Mouse (Mus musculus) lung, embryonic 14.5 days (tissue): ENCODE data around the gene Rnaseh2a. TPM values are rescaled to one million over a fixed set of nuclear protein-coding genes. Genes with fewer than 3 reads are reported as not detected.
"Not testable (repeated sequence)": the region's sequence is repeated elsewhere in the genome, so short reads cannot be mapped to it uniquely, and the experiment has no call there.

ENCODE experiments used
- ATAC-seq: fragments of 200-750 bp; cut with Nextera tagmentation; 2 replicates; pipeline ENCODE4 v1.8.0; 2017; ENCODE audit warnings: mild to moderate bottlenecking, moderate TSS enrichment, moderate library complexity; ENCODE audit not compliant: insufficient read depth
- DNase-seq: peaks from one replicate; pipeline ENCODE4 v3.0.0-alpha.2; 2015
- H3K27ac ChIP-seq: fragments of 300-500 bp; sonication (generic); 2 replicates; pipeline ENCODE4 v1.5.1; 2014; ENCODE audit warnings: low read depth, mild to moderate bottlenecking, moderate library complexity
- H3K27me3 ChIP-seq: fragments of 300-500 bp; sonication (generic); 2 replicates; pipeline ENCODE4 v1.6.1; 2014; ENCODE audit warnings: low read length, control low read depth; ENCODE audit not compliant: insufficient read depth
- H3K36me3 ChIP-seq: fragments of 300-500 bp; sonication (generic); 2 replicates; pipeline ENCODE4 v1.6.1; 2014; ENCODE audit warnings: control low read depth; ENCODE audit not compliant: insufficient read depth
- H3K4me1 ChIP-seq: fragments of 300-500 bp; sonication (generic); 2 replicates; pipeline ENCODE4 v1.6.1; 2014; ENCODE audit warnings: antibody characterized with exemption, control low read depth; ENCODE audit not compliant: insufficient read depth
- H3K4me2 ChIP-seq: fragments of 300-500 bp; sonication (generic); 2 replicates; pipeline ENCODE4 v1.6.1; 2014; ENCODE audit warnings: mild to moderate bottlenecking
- H3K4me3 ChIP-seq: fragments of 300-500 bp; sonication (generic); 2 replicates; pipeline ENCODE4 v1.5.1; 2014; ENCODE audit warnings: low read depth, low read length
- H3K9ac ChIP-seq: fragments of 300-500 bp; sonication (generic); 2 replicates; pipeline ENCODE4 v1.6.1; 2014
- H3K9me3 ChIP-seq: fragments of 300-500 bp; sonication (generic); 2 replicates; pipeline ENCODE4 v1.6.1; 2016; ENCODE audit warnings: low read depth, low read length, control low read depth
- CTCF ChIP-seq: IDR thresholded peaks from 2 replicates; pipeline ENCODE4 v1.5.1; 2016; ENCODE audit warnings: antibody characterized with exemption, low read depth
- WGBS: fragments of 180-500 bp; shearing (Covaris S2); extraction: QIAGEN DNeasy Blood & Tissue Kit; methylation state at CpG from one replicate; pipeline ENCODE4 v1.1.7; 2014; 5-methylcytosine and 5-hydroxymethylcytosine counted together
- microRNA-seq: library from miRNA; unstranded; fragments of <30 nt; microRNA quantifications from one replicate; pipeline ENCODE4, GENCODE M21; 2016; ENCODE audit warnings: borderline number of aligned reads
- polyA plus RNA-seq: library from polyadenylated mRNA; unstranded; fragments of >200 nt; fragmentation: Nextera tagmentation; extraction: Ambion mirVana; gene quantifications from 2 replicates; pipeline ENCODE4 v1.2.1, GENCODE M21; 2014

The Rnaseh2a gene
- polyA plus RNA-seq, 1 experiment from 2014 or later = 121 TPM

- DNase-seq (no peak), ATAC-seq (no peak; the same call in 1 of the 2 replicates)
- TF ChIP-seq CTCF = no peak
- 44% methylated on average over 20 of the region's 20 CpGs for WGBS
- Histone ChIP-seq H3K27me3 (peaks cover 37% of the 10 kb centered on the region), H3K27ac (no peak overlapping the region), H3K9me3 (0 out of 2 replicates have a peak, but pooled peaks cover 5% of the 10 kb centered on the region), H3K4me2 (peak overlapping the region; percentile 93), H3K4me3 (peak overlapping the region; percentile 58), H3K4me1 (0 out of 2 replicates have a peak, but pooled peaks cover 6% of the 10 kb centered on the region), H3K9ac (peak overlapping the region; percentile 69), H3K36me3 (no peaks in the 10 kb centered on the region)
Observed at GRCm38 (mm10) chr8:84909162-84909767, 60.3 kb downstream of the Rnaseh2a start.

GRCm38 (mm10) chr8:84908421-84909161 is 61.0 kb downstream of the Rnaseh2a start, which contains the start of gene Dnase2a:
Gene Dnase2a (plus strand): TSS chr8:84908560.
- H3K27me3 ChIP-seq = peaks cover 32% of the 10 kb centered on the region
- H3K9me3 ChIP-seq = no peaks in the 10 kb centered on the region
- H3K36me3 ChIP-seq = no peaks in the 10 kb centered on the region
- TF ChIP-seq CTCF = no peak
- WGBS = under 1% methylated on average over 45 of the region's 45 CpGs
- H3K9ac ChIP-seq = peak within 1 kb of the TSS; percentile 69
- peak within 1 kb of the TSS; percentile 58 for H3K4me3 ChIP-seq
- 0 out of 2 replicates have a peak within 1 kb of the TSS, but pooled peaks have one; percentile 30 for H3K27ac ChIP-seq
- peak; percentile 94 for ATAC-seq
- H3K4me1 ChIP-seq = 0 out of 2 replicates have a peak, but pooled peaks cover 6% of the 10 kb centered on the region
- DNase-seq = peak; percentile 97
- peak within 1 kb of the TSS; percentile 93 for H3K4me2 ChIP-seq

- H3K27ac ChIP-seq = 0 out of 2 replicates have a peak overlapping the region, but pooled peaks have one; percentile 30
- peaks cover 26% of the 10 kb centered on the region for H3K27me3 ChIP-seq
- H3K9me3 ChIP-seq, H3K4me1 ChIP-seq, DNase-seq, H3K36me3 ChIP-seq, ATAC-seq: not testable (repeated sequence)
- peak overlapping the region; percentile 93 for H3K4me2 ChIP-seq
- WGBS = 33% methylated on average over 6 of the region's 7 CpGs
- H3K4me3 ChIP-seq = peak overlapping the region; percentile 58
- H3K9ac ChIP-seq = peak overlapping the region; percentile 34; the same call in 1 of the 2 replicates
Observed at GRCm38 (mm10) chr8:84907979-84908378, 61.6 kb downstream of the Rnaseh2a start.

GRCm38 (mm10) chr8:84907493-84907892 is 62.1 kb downstream of the Rnaseh2a start:
- TF ChIP-seq CTCF = no peak
- H3K9me3 ChIP-seq = no peaks in the 10 kb centered on the region
- H3K36me3 ChIP-seq = no peaks in the 10 kb centered on the region
- H3K9ac ChIP-seq = no peak overlapping the region
- H3K27ac ChIP-seq = no peak overlapping the region
- 73% methylated on average over 8 of the region's 8 CpGs for WGBS
- no peak overlapping the region for H3K4me3 ChIP-seq
- no peak overlapping the region for H3K4me2 ChIP-seq
- H3K4me1 ChIP-seq = 0 out of 2 replicates have a peak, but pooled peaks cover 6% of the 10 kb centered on the region
- H3K27me3 ChIP-seq = peaks cover 21% of the 10 kb centered on the region
- DNase-seq = no peak
- no peak for ATAC-seq

- H3K27me3 ChIP-seq = peaks cover 17% of the 10 kb centered on the region
- no peaks in the 10 kb centered on the region for H3K36me3 ChIP-seq
- WGBS = 90% methylated on average over 9 of the region's 9 CpGs
- ATAC-seq (no peak), DNase-seq (no peak)
- H3K9me3 ChIP-seq = no peaks in the 10 kb centered on the region
- no peak overlapping the region for H3K9ac ChIP-seq
- H3K4me3 ChIP-seq = no peak overlapping the region
- H3K4me2 ChIP-seq = no peak overlapping the region
- H3K27ac ChIP-seq = no peak overlapping the region
- TF ChIP-seq CTCF = no peak
- 0 out of 2 replicates have a peak, but pooled peaks cover 6% of the 10 kb centered on the region for H3K4me1 ChIP-seq
Observed at GRCm38 (mm10) chr8:84907037-84907436, 62.5 kb downstream of the Rnaseh2a start.

Small RNAs within 50 kb of the gene (microRNA-seq; reads per million reads assigned to microRNA genes)
- not detected for gene Gm24197

Other genes with a start within 250 kb of the Rnaseh2a start
- gene G430095P16Rik, start 246.8 kb downstream of the Rnaseh2a start, polyA plus RNA-seq = 2.7 and 2.8 TPM in 2 replicates
- 42.3 and 44.1 TPM in 2 replicates for gene Nfix, start 169.4 kb downstream of the Rnaseh2a start, polyA plus RNA-seq
- gene Dand5, start 146.9 kb downstream of the Rnaseh2a start, polyA plus RNA-seq = 4.5 and 4.6 TPM in 2 replicates
- gene Gadd45gip1, start 138.2 kb downstream of the Rnaseh2a start, polyA plus RNA-seq = 44.2 and 45.0 TPM in 2 replicates
- 118 and 123 TPM in 2 replicates for gene Rad23a, start 129.1 kb downstream of the Rnaseh2a start, polyA plus RNA-seq
- gene Calr, start 122.8 kb downstream of the Rnaseh2a start, polyA plus RNA-seq = 886 and 920 TPM in 2 replicates
- gene Farsa, start 112.8 kb downstream of the Rnaseh2a start, polyA plus RNA-seq = 92.9 and 103 TPM in 2 replicates
- gene Syce2, start 97.7 kb downstream of the Rnaseh2a start, polyA plus RNA-seq = 79.9 and 94.8 TPM in 2 replicates
- 28.1 and 30.4 TPM in 2 replicates for gene Gcdh, start 75.8 kb downstream of the Rnaseh2a start, polyA plus RNA-seq
- gene Klf1, start 67.8 kb downstream of the Rnaseh2a start, polyA plus RNA-seq = 1.8 and 1.9 TPM in 2 replicates
- gene Dnase2a, start 61.2 kb downstream of the Rnaseh2a start, polyA plus RNA-seq = 12.0 and 15.3 TPM in 2 replicates
- gene Mast1, start 32.4 kb downstream of the Rnaseh2a start, polyA plus RNA-seq = 0.30 and 0.39 TPM in 2 replicates
- gene Rtbdn, start 22.8 kb downstream of the Rnaseh2a start, polyA plus RNA-seq = not detected in 2 replicates
- gene Gm49661, start 334 bp downstream of the Rnaseh2a start, polyA plus RNA-seq = not detected in 2 replicates
- gene Prdx2, start 180 bp downstream of the Rnaseh2a start, polyA plus RNA-seq = 819 and 843 TPM in 2 replicates
- gene Junb, start 9.0 kb upstream of the Rnaseh2a start, polyA plus RNA-seq = 12.8 and 15.4 TPM in 2 replicates
- 15.2 and 18.0 TPM in 2 replicates for gene Hook2, start 20.8 kb upstream of the Rnaseh2a start, polyA plus RNA-seq
- not detected in 2 replicates for gene Best2, start 44.8 kb upstream of the Rnaseh2a start, polyA plus RNA-seq
- gene Asna1, start 55.5 kb upstream of the Rnaseh2a start, polyA plus RNA-seq = 97.2 and 98.0 TPM in 2 replicates
- gene Trir, start 57.1 kb upstream of the Rnaseh2a start, polyA plus RNA-seq = 153 and 156 TPM in 2 replicates
- gene Tnpo2, start 67.1 kb upstream of the Rnaseh2a start, polyA plus RNA-seq = 17.9 and 20.2 TPM in 2 replicates
- gene Fbxw9, start 90.3 kb upstream of the Rnaseh2a start, polyA plus RNA-seq = 23.1 and 23.7 TPM in 2 replicates
- 0.72 TPM in 1 of 2 replicates, not detected in the other for gene Gm5741, start 98.2 kb upstream of the Rnaseh2a start, polyA plus RNA-seq
- 60.3 and 61.5 TPM in 2 replicates for gene Dhps, start 102.0 kb upstream of the Rnaseh2a start, polyA plus RNA-seq
- gene Wdr83os, start 111.0 kb upstream of the Rnaseh2a start, polyA plus RNA-seq = 155 and 158 TPM in 2 replicates
- 42.9 and 45.3 TPM in 2 replicates for gene Wdr83, start 111.5 kb upstream of the Rnaseh2a start, polyA plus RNA-seq
- 32.7 and 33.9 TPM in 2 replicates for gene Man2b1, start 113.5 kb upstream of the Rnaseh2a start, polyA plus RNA-seq
- gene Zfp791, start 153.3 kb upstream of the Rnaseh2a start, polyA plus RNA-seq = 1.7 and 2.3 TPM in 2 replicates
- gene Cks1brt, start 182.2 kb upstream of the Rnaseh2a start, polyA plus RNA-seq = not detected in 2 replicates